Mouse (Mus musculus) liver, postnatal 0 days (tissue): ENCODE measurements around the gene Cyp4a31.
"Not testable (repeated sequence)": the region's sequence is repeated elsewhere in the genome, so short reads cannot be mapped to it uniquely, and the experiment has no call there.

Experiments used
- CTCF ChIP-seq: sonication (generic); IDR thresholded peaks from 2 replicates; pipeline ENCODE4 v1.5.1; 2016; ENCODE audit warnings: antibody characterized with exemption, low read depth
- EP300 ChIP-seq: IDR thresholded peaks from 2 replicates; pipeline ENCODE4 v1.6.1; 2016; ENCODE audit warnings: antibody characterized with exemption, low read depth, mild to moderate bottlenecking

- TF ChIP-seq CTCF, EP300: not testable (repeated sequence)
These were observed 45.4 kb upstream of the Cyp4a31 start, which contains the start of gene Cyp4a10 for GRCm38 (mm10) chr4:115518000-115518399.
